Mouse (Mus musculus) testis, adult 10 weeks (tissue): ENCODE data around the gene Gbp2. TPM values are rescaled to one million over a fixed set of nuclear protein-coding genes. Genes with fewer than 3 reads are reported as not detected.

Experiments used
- polyA plus RNA-seq: library from polyadenylated mRNA; stranded (reverse); fragments of 350-450 nt; fragmentation: Illumina TruSeq; extraction: RNeasy Lipid Tissue Mini Kit (QIAGEN cat#74804); gene quantifications from one replicate; pipeline ENCODE4 v1.2.3, GENCODE M21; 2014; ENCODE audit warnings: low read depth, low replicate concordance

Gbp2 gene
- polyA plus RNA-seq: 3.1 TPM

DNA sequence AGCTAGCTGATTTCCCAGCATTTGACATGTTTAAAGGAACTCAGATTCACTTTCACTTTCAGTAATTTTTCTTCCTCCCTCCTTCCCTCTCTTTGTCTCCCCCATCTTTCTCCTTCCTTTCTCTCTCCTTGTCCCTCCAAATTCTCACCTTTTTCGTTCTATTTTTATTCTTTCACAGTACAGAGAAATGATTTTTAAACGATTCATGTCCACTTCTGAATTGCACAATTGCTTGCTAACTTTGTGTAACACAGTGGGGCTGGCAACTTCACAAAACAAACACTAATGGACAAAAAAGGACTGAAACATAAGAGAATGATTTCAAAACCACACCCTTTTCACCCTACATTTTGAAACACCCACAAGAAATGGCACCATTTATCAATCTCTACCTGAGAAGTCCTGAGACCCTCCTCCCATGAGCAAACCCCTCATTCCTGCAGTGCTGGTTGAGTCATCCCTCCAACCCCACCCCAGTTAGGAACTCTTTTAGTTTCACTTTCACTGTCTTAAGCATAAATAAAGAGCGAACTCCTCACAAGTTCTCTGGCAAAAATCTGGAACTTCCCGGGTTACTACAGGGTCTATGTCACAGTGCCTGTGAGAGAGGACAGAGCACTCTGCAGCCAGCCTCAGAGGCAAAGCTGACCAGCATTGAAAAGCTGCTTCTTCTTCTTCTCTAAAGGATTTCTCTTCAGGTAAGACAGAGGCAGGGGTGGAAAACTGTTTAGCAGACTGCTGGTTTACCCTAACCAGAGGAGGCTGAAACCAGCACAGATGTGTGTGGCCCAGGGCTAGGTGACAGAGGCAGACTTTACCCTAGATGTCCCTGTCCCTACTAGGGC lies at the start of gene Gbp2:
Gene Gbp2 (plus strand): TSS at position 492 of the 845 bp plus-strand sequence.

DNA sequence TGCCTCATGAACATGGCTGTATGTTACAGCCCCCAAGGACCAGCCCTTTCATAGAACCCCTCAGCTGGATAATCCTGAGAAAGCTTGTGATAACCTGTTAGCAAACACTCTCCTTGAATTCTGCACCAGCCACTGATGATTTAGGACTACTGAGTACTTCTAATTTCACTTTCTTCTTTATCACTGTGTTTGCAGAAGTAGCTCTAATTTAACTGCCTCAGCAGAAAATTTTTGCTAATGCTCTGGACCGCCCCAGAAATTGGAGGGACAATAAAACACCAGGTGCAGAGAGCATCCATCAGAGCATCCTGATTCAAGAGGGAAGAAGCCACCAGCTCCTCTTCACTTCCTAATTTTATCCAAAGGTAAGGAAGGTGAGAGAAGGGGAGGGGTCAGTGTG lies 25.9 kb upstream of the Gbp2 start, which contains the start of gene Gbp2b:
Gene Gbp2b (plus strand): TSS at position 301 of the 400 bp plus-strand sequence.

Other genes starting within 250 kb of the Gbp2 start
- 11.3 TPM for gene Pdlim5, start 224.9 kb upstream of the Gbp2 start, polyA plus RNA-seq
- 2.2 TPM for gene Gbp5, start 126.6 kb upstream of the Gbp2 start, polyA plus RNA-seq
- gene Gbp7, start 90.3 kb upstream of the Gbp2 start, polyA plus RNA-seq: 2.5 TPM
- 1.7 TPM for gene Gbp3, start 60.6 kb upstream of the Gbp2 start, polyA plus RNA-seq
- gene Gbp2b, start 25.8 kb upstream of the Gbp2 start, polyA plus RNA-seq: 0.14 TPM
- 12.3 TPM for gene Kyat3, start 80.4 kb downstream of the Gbp2 start, polyA plus RNA-seq
- gene Gtf2b, start 144.4 kb downstream of the Gbp2 start, polyA plus RNA-seq: 137 TPM